Mouse (Mus musculus) G1E (cell line): Measurements from ENCODE around the gene Mrgprf. TPM values are rescaled to one million over a fixed set of nuclear protein-coding genes. Genes with fewer than 3 reads are reported as not detected.

ENCODE experiments used
- ATAC-seq: 2 replicates; pipeline ENCODE4 v1.8.0; 2016; ENCODE audit warnings: mild to moderate bottlenecking; ENCODE audit not compliant: insufficient number of reproducible peaks, poor library complexity, low FRiP score, severe bottlenecking; ENCODE audit errors: extremely low read depth
- DNase-seq: peaks from one replicate; pipeline ENCODE4 v3.0.0; 2012; ENCODE audit warnings: low spot score
- H3K27me3 ChIP-seq: 2 replicates; pipeline ENCODE4 v1.6.1; 2012; ENCODE audit warnings: mild to moderate bottlenecking, low read length, inconsistent platforms; ENCODE audit not compliant: insufficient read depth
- H3K36me3 ChIP-seq: replicated peaks from 2 replicates; pipeline ENCODE3; 2012; ENCODE audit warnings: mild to moderate bottlenecking, inconsistent platforms
- H3K4me1 ChIP-seq: 2 replicates; pipeline ENCODE4 v1.6.1; 2012; ENCODE audit warnings: low read depth, low read length, inconsistent platforms, mixed read lengths; ENCODE audit not compliant: insufficient read depth
- H3K4me3 ChIP-seq: 2 replicates; pipeline ENCODE4 v1.5.1; 2012; ENCODE audit warnings: low read depth, mild to moderate bottlenecking, inconsistent platforms, low read length, moderate library complexity, mixed read lengths
- H3K9me3 ChIP-seq: replicated peaks from 2 replicates; pipeline ENCODE4 v1.6.1; 2012; ENCODE audit warnings: inconsistent platforms
- CTCF ChIP-seq: IDR thresholded peaks from 2 replicates; pipeline ENCODE4 v1.5.1; 2012; ENCODE audit warnings: low read depth, low read length, inconsistent platforms, mixed read lengths
- GATA1 ChIP-seq: IDR thresholded peaks from 2 replicates; pipeline ENCODE4 v1.6.1; 2012; ENCODE audit warnings: borderline replicate concordance, low read length, inconsistent platforms, mixed read lengths
- GATA2 ChIP-seq: IDR thresholded peaks from 2 replicates; pipeline ENCODE4 v1.6.1; 2012; ENCODE audit warnings: low read depth, low read length, inconsistent platforms, borderline replicate concordance
- POLR2AphosphoS5 ChIP-seq: IDR thresholded peaks from 2 replicates; pipeline ENCODE4 v1.6.1; 2012; ENCODE audit warnings: low read depth, low read length, inconsistent platforms; ENCODE audit not compliant: insufficient replicate concordance
- TAL1 ChIP-seq: conservative IDR thresholded peaks from 2 replicates; pipeline ENCODE4 v1.6.1; 2012; ENCODE audit warnings: low read depth, low read length, inconsistent platforms, mixed read lengths
- polyA plus RNA-seq: library from polyadenylated mRNA; stranded (reverse); fragments of >175 nt; gene quantifications from 2 replicates; pipeline ENCODE4 v1.2.3, GENCODE M21; 2012
- total RNA-seq, 2 experiments: library from RNA; stranded (forward) in 1 of 2; stranded (reverse) in 1 of 2; fragments of 200-1000 nt in 1 of 2; fragments of >200 nt in 1 of 2; fragmentation: Nextera tagmentation in 1 of 2; gene quantifications; 2 replicates each; pipeline ENCODE4 v1.2.3; 2014 to 2017

The Mrgprf gene
- total and polyA plus RNA-seq, 3 experiments = 0.11 TPM; not detected in 2

DNA sequence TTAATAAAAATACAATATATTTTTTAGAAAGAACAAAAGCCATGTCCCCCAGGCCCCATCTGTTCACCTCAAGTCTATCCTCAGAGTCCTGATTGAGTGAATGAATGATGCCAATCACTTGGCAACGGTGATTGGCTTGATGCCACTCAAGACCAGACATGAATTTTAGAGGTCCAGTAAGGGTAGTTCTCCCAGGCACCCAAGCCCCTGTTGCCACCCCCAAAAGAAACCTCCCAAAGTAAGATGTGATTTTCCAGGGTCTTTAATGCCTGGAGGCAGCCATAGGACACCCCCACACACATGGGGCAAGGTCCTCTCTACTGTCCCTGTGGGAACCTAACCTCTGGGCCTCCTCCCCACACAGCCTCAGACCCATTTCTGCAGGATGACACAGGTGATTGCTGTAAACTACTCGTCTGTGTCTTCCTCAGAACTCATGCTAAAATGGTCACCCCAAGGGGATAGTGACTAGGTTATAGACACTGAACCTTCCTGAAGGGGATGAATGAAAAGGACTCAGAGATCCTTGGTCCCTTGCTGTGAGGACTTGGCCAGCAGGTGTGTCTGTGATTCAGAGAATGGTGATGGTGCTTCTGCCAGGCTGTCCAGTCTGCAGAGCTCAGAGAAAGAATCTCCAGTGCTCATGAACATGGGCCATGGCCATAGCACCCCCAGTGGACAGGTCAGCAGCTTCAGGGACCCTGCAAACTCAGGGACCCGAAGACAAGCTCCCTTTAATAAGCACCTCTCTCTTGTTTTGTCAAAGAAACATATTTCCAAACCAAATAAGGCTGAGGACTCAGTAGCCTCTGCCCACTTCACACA is 1.8 kb upstream of the Mrgprf start:
- TF ChIP-seq POLR2AphosphoS5 = no peak
- no peak for TF ChIP-seq CTCF
- no peak for TF ChIP-seq TAL1
- no peak for TF ChIP-seq GATA2
- no peak for TF ChIP-seq GATA1
- no peak for DNase-seq
- no peak for ATAC-seq

DNA sequence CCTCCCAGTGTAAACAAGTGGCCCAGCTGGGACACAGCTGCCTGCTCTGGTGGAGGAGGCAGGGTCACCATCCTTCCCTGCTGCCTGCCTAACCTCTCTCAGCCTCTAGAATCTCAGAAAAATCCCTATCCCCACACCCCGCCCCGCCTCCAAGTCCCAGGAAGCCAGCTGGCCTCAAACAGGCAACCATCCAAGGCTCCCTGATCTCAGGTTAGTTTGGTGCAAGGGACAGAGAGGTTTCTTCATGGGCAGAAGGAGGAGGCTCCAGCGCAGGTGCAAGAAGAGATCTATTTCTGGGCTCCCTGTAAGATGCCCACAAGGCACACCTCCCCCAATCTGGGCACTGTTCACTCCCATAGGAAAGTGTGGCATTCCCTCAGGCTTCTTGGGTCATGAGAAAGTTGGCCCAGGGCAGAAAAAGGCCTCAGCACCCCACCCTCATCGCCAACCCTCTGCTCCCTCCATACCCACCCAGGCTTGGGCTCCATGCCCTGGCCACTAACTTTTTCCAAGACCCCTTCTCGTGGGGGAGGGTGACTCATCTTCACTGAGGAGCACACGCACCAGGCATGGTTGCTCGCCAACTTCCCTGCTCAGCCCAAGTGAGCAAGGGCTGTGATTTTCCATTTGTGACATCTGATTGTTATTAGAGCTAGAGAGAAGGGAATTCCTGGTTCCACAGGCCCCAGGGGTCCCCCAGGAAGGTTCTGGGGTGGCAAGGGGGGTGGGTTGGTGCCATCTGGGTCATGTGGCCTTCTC is 887 bp upstream of the Mrgprf start:
- peaks cover 19% of the 10 kb centered on the region for H3K27me3 ChIP-seq
- ATAC-seq = no peak

More for the DNA sequence above, 1.8 kb upstream of the Mrgprf start:
- H3K4me1 ChIP-seq = peaks cover 4% of the 10 kb centered on the region; the same call in 1 of the 2 replicates
- no peak overlapping the region for H3K4me3 ChIP-seq
- H3K36me3 ChIP-seq = no peaks in the 10 kb centered on the region
- peaks cover 20% of the 10 kb centered on the region for H3K27me3 ChIP-seq
- H3K9me3 ChIP-seq = no peaks in the 10 kb centered on the region

DNA sequence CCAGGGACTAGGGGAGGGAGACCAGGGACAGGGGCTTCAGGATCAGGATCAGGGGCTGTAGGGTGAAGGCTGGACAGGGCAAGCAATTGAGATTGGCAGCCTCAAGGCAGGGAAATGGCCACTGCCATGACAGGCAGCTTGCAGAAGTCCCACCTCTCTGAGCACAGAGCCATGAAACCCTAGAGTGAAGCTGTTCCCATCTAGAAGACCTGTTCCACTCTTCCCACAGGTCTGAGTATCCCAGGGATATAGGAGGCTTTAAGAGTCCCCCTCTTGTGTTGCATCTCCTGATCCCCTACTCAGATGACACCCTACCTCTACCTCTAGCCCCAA is 346 bp downstream of the Mrgprf start:
- peaks cover 20% of the 10 kb centered on the region for H3K27me3 ChIP-seq
- no peaks in the 10 kb centered on the region for H3K36me3 ChIP-seq
- H3K9me3 ChIP-seq = no peaks in the 10 kb centered on the region
- no peak for DNase-seq
- H3K4me1 ChIP-seq = peaks cover 4% of the 10 kb centered on the region; the same call in 1 of the 2 replicates
- no peak for TF ChIP-seq GATA1
- TF ChIP-seq POLR2AphosphoS5 = no peak
- no peak for TF ChIP-seq TAL1
- TF ChIP-seq CTCF = no peak
- no peak for TF ChIP-seq GATA2
- H3K4me3 ChIP-seq = no peak overlapping the region
- ATAC-seq = no peak

More for the DNA sequence above, 887 bp upstream of the Mrgprf start:
- Histone ChIP-seq H3K9me3 (no peaks in the 10 kb centered on the region), H3K4me1 (peaks cover 4% of the 10 kb centered on the region; the same call in 1 of the 2 replicates), H3K4me3 (no peak overlapping the region), H3K36me3 (no peaks in the 10 kb centered on the region)
- no peak for DNase-seq
- TF ChIP-seq CTCF = no peak
- TF ChIP-seq POLR2AphosphoS5 = no peak
- no peak for TF ChIP-seq GATA1
- TF ChIP-seq GATA2 = no peak

DNA sequence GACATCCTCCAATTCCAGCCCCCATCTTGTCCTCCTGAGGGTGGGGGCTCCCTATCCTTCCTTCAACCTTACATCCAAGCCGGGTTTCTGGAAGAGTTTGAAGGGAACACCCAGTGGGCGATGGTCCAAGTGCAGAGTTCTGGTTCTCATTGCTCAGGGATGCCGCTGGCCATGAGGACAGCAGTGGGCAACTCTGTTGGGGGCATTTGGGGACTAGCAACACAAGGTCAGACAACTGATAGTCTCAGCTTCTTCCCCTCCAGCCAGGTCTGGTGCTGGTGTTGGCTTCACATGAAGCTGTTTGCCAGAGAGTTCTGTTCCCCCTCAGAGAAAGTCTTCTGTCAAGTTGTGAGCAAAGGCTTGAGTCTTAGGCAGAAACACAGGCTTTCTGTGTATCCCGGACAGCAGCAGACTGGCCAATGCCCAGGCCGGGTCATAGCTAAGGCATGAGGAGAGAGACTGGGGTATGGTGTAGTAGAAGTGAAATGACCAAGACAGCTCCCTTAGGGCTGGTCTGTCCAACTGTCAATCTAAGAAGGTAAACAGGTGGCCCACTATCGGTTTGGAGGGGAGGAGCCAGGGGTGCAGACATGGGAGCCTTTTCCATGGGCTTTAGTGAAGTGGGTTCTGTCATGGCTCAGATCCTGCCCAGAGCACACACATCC is 845 bp downstream of the Mrgprf start:
- no peaks in the 10 kb centered on the region for H3K36me3 ChIP-seq
- DNase-seq (no peak), ATAC-seq (no peak)
- peaks cover 20% of the 10 kb centered on the region for H3K27me3 ChIP-seq
- peaks cover 4% of the 10 kb centered on the region; the same call in 1 of the 2 replicates for H3K4me1 ChIP-seq
- no peaks in the 10 kb centered on the region for H3K9me3 ChIP-seq
- no peak for TF ChIP-seq POLR2AphosphoS5
- no peak for TF ChIP-seq TAL1
- TF ChIP-seq GATA1 = no peak
- TF ChIP-seq CTCF = no peak
- TF ChIP-seq GATA2 = no peak
- H3K4me3 ChIP-seq = no peak overlapping the region

DNA sequence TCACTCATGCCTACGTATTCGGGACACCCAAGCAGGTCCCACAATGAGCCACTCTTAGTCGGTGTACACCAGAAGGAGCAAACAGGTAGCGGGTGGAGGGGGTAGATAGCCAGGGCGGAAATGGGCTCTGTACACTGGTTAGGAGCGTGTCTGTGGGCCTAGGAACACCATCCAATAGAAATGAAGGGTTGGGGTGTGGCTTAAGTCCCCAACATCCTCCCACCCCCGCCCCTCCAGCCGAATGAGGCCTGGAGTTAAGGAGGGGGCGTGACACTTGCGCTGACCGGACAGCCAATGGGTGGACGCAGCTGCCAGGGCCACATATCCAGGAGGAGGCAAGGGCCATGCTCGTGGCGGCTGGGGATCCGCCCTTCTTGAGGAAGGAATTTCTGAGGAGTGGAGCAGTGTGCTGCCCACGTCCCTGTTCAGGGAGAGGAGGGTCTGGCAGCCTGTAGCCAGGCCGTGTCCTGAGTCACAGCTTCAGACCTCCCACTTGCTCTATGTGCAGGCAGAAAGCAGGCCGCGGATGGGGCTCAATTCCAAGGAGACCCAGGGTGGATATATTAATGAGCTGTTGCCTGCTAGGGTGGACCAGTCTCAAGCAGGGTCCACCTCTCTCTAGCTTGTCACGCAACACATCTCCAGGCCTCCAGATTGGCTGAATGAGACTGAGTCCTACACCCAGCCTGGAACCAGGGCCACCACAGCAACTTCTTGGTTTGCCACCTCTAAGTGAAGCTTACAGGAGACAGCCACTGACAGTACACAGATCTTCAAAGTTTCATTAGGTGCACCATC is 2.1 kb downstream of the Mrgprf start:
- no peak for ATAC-seq

More for the DNA sequence above, 2.1 kb downstream of the Mrgprf start:
- DNase-seq = no peak
- Histone ChIP-seq H3K9me3 (no peaks in the 10 kb centered on the region), H3K4me1 (peaks cover 4% of the 10 kb centered on the region; the same call in 1 of the 2 replicates), H3K27me3 (peaks cover 20% of the 10 kb centered on the region), H3K4me3 (no peak overlapping the region), H3K36me3 (no peaks in the 10 kb centered on the region)
- TF ChIP-seq TAL1 (no peak), GATA1 (no peak), CTCF (no peak), GATA2 (no peak), POLR2AphosphoS5 (no peak)
